Mouse (Mus musculus): ENCODE data around the gene Tnfsf13. TPM values are rescaled to one million over a fixed set of nuclear protein-coding genes. Genes with fewer than 3 reads are reported as not detected.

The Tnfsf13 gene
- polyA plus RNA-seq, 1 experiment from 2014 or later = 0.45 TPM

DNA sequence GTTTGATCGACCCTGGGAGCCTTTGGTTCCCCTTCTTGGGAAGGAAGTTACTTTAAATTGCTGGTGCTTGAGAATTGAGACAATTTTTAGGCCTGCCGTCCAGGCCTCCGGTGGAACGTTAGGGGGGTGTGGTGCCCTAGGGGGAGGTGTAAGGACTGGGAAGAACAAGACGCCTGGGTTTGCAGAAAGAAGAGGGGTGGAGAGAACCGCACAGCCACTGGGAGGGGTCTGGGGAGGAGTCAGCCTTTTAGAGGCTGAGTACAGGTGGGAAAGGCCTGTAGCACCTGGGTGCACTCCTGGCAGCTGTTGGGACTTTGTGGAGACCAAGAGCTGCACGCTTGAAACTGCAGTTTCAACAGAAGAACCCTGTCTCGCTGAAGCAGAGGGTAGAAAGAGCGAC lies 30.8 kb downstream of the Tnfsf13 start:
- no peak overlapping the region; the same call in 1 of the 2 replicates for H3K9ac ChIP-seq (ENCODE audit: low read length)
- 0 out of 2 replicates have a peak overlapping the region, but pooled peaks have one; percentile 27 for H3K27ac ChIP-seq (ENCODE audit: low read length)
- 43% methylated on average over 9 of the region's 9 CpGs for WGBS
- peaks cover 57% of the 10 kb centered on the region for H3K36me3 ChIP-seq (ENCODE audit: control insufficient read depth, insufficient read depth)
- H3K4me3 ChIP-seq (ENCODE audit: low read length) = no peak overlapping the region
- no peaks in the 10 kb centered on the region for H3K27me3 ChIP-seq (ENCODE audit: control insufficient read depth, insufficient read depth, low read length)
- H3K4me2 ChIP-seq (ENCODE audit: low read depth, low read length) = no peak overlapping the region
- no peak for ATAC-seq (replicated peaks; ENCODE audit: extremely low read depth, insufficient read depth, low FRiP score)
- peaks cover 6% of the 10 kb centered on the region; the same call in 1 of the 2 replicates for H3K4me1 ChIP-seq (ENCODE audit: control insufficient read depth, insufficient read depth, low read length)
- H3K9me3 ChIP-seq (replicated peaks; ENCODE audit: control insufficient read depth, low read length) = no peaks in the 10 kb centered on the region

GRCm38 (mm10) chr11:69653399-69653798 lies 32.2 kb downstream of the Tnfsf13 start:
- ATAC-seq (replicated peaks; ENCODE audit: extremely low read depth, insufficient read depth, low FRiP score) = no peak
- H3K27ac ChIP-seq (ENCODE audit: low read length) = no peak overlapping the region
- WGBS = 48% methylated on average over 5 of the region's 5 CpGs
- H3K4me1 ChIP-seq (ENCODE audit: control insufficient read depth, insufficient read depth, low read length) = peaks cover 6% of the 10 kb centered on the region; the same call in 1 of the 2 replicates
- no peak overlapping the region for H3K4me3 ChIP-seq (ENCODE audit: low read length)
- no peaks in the 10 kb centered on the region for H3K27me3 ChIP-seq (ENCODE audit: control insufficient read depth, insufficient read depth, low read length)
- H3K9ac ChIP-seq (ENCODE audit: low read length) = no peak overlapping the region
- no peaks in the 10 kb centered on the region for H3K9me3 ChIP-seq (replicated peaks; ENCODE audit: control insufficient read depth, low read length)
- no peak overlapping the region for H3K4me2 ChIP-seq (ENCODE audit: low read depth, low read length)
- H3K36me3 ChIP-seq (ENCODE audit: control insufficient read depth, insufficient read depth) = peaks cover 61% of the 10 kb centered on the region

GRCm38 (mm10) chr11:69645860-69646259 lies 39.7 kb downstream of the Tnfsf13 start:
- Histone ChIP-seq H3K27me3 (ENCODE audit: control insufficient read depth, insufficient read depth, low read length) (no peaks in the 10 kb centered on the region), H3K9ac (ENCODE audit: low read length) (no peak overlapping the region), H3K36me3 (ENCODE audit: control insufficient read depth, insufficient read depth) (peaks cover 73% of the 10 kb centered on the region), H3K4me2 (ENCODE audit: low read depth, low read length) (no peak overlapping the region), H3K4me3 (ENCODE audit: low read length) (no peak overlapping the region), H3K9me3 (replicated peaks; ENCODE audit: control insufficient read depth, low read length) (no peaks in the 10 kb centered on the region), H3K27ac (ENCODE audit: low read length) (no peak overlapping the region), H3K4me1 (ENCODE audit: control insufficient read depth, insufficient read depth, low read length) (no peaks in the 10 kb centered on the region)
- 83% methylated on average over 5 of the region's 5 CpGs for WGBS
- no peak for ATAC-seq (replicated peaks; ENCODE audit: extremely low read depth, insufficient read depth, low FRiP score)

- Histone ChIP-seq H3K9me3 (replicated peaks; ENCODE audit: control insufficient read depth, low read length) (no peaks in the 10 kb centered on the region), H3K36me3 (ENCODE audit: control insufficient read depth, insufficient read depth) (peaks cover 7% of the 10 kb centered on the region), H3K4me3 (ENCODE audit: low read length) (no peak overlapping the region), H3K4me1 (ENCODE audit: control insufficient read depth, insufficient read depth, low read length) (peaks cover 22% of the 10 kb centered on the region), H3K4me2 (ENCODE audit: low read depth, low read length) (no peak overlapping the region), H3K27ac (ENCODE audit: low read length) (no peak overlapping the region), H3K27me3 (ENCODE audit: control insufficient read depth, insufficient read depth, low read length) (no peaks in the 10 kb centered on the region), H3K9ac (ENCODE audit: low read length) (no peak overlapping the region)
- WGBS = 75% methylated on average over 3 of the region's 3 CpGs
- no peak for ATAC-seq (replicated peaks; ENCODE audit: extremely low read depth, insufficient read depth, low FRiP score)
These were observed 50.1 kb downstream of the Tnfsf13 start for GRCm38 (mm10) chr11:69635471-69635870.

DNA sequence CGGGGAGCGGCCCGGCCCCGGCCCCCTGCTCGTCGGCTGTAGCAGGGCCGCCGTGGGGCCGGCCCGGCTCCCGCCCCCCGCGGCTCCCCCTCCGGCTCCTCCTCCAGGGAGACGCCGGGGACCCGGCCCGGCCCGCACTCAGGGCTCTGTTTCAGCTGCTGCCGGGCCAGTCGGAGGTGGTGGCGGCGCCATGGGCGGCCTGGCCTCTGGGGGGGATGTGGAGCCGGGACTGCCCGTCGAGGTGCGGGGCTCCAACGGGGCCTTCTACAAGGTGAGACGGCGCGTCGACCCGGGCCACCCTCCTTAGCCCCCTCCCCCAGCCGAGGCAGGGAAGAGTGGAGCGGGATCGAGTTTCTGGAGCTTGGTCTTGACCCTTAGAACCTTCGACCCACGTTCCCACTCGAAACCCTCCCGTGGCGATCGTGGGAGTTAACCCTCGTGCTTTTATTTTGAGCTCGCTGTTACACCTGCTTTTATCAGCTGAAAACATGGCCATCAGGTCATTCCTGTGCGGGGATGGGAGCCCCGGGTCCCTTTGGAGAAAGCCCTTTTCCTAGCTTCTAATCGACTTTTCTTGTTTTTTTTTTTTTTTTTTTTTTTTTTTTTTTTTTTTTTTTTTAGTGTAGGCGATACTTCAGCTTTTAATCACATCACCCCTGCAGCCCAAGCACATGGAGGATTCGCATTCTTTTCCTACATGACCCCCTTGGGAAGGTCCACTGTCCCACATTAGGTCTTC lies 52.3 kb downstream of the Tnfsf13 start:
- Histone ChIP-seq H3K9me3 (replicated peaks; ENCODE audit: control insufficient read depth, low read length) (no peaks in the 10 kb centered on the region), H3K9ac (ENCODE audit: low read length) (peak overlapping the region; percentile 97), H3K4me2 (ENCODE audit: low read depth, low read length) (peak overlapping the region; percentile 85), H3K4me1 (ENCODE audit: control insufficient read depth, insufficient read depth, low read length) (peaks cover 22% of the 10 kb centered on the region), H3K27ac (ENCODE audit: low read length) (peak overlapping the region; percentile 96), H3K36me3 (ENCODE audit: control insufficient read depth, insufficient read depth) (peaks cover 3% of the 10 kb centered on the region; the same call in 1 of the 2 replicates), H3K27me3 (ENCODE audit: control insufficient read depth, insufficient read depth, low read length) (no peaks in the 10 kb centered on the region), H3K4me3 (ENCODE audit: low read length) (peak overlapping the region; percentile 95)
- WGBS = under 1% methylated on average over 31 of the region's 50 CpGs
- peak; percentile 53 for ATAC-seq (replicated peaks; ENCODE audit: extremely low read depth, insufficient read depth, low FRiP score)

MicroRNAs within 50 kb of the gene (microRNA counts, 519-probe panel; counts per million panel counts)
- microRNA mmu-miR-1934 (not detected), microRNA mmu-miR-467f (1,993 counts per million, percentile 22 among the panel's probes with 10 or more counts)

Small RNA genes lying within 50 kb of the gene (microRNA-seq; reads per million reads assigned to microRNA genes)
- gene Mir1934 = 4.7 reads per million, percentile 18 among the genes with 10 or more reads in this experiment
- gene Mir467f = not detected

Other genes starting within 250 kb of the Tnfsf13 start
- 0.17 and 0.62 TPM in 2 replicates for gene Dnah2, start 136.7 kb downstream of the Tnfsf13 start, polyA plus RNA-seq (2015; fragmentation: Nextera tagmentation; extraction: Ambion mirVana)
- gene Efnb3, start 125.6 kb downstream of the Tnfsf13 start, polyA plus RNA-seq (2015; fragmentation: Nextera tagmentation; extraction: Ambion mirVana) = 49.9 and 57.0 TPM in 2 replicates
- 15.1 and 16.5 TPM in 2 replicates for gene Wrap53, start 105.5 kb downstream of the Tnfsf13 start, polyA plus RNA-seq (2015; fragmentation: Nextera tagmentation; extraction: Ambion mirVana)
- gene Trp53, start 105.4 kb downstream of the Tnfsf13 start, polyA plus RNA-seq (2015; fragmentation: Nextera tagmentation; extraction: Ambion mirVana) = 79.1 and 87.0 TPM in 2 replicates
- 22.3 and 25.6 TPM in 2 replicates for gene Atp1b2, start 79.8 kb downstream of the Tnfsf13 start, polyA plus RNA-seq (2015; fragmentation: Nextera tagmentation; extraction: Ambion mirVana)
- gene Shbg, start 67.9 kb downstream of the Tnfsf13 start, polyA plus RNA-seq (2015; fragmentation: Nextera tagmentation; extraction: Ambion mirVana) = 0.20 TPM in 1 of 2 replicates, not detected in the other
- gene Sat2, start 63.8 kb downstream of the Tnfsf13 start, polyA plus RNA-seq (2015; fragmentation: Nextera tagmentation; extraction: Ambion mirVana) = 13.0 and 13.8 TPM in 2 replicates
- gene Fxr2, start 52.8 kb downstream of the Tnfsf13 start, polyA plus RNA-seq (2015; fragmentation: Nextera tagmentation; extraction: Ambion mirVana) = 22.1 and 25.4 TPM in 2 replicates
- gene Sox15, start 30.5 kb downstream of the Tnfsf13 start, polyA plus RNA-seq (2015; fragmentation: Nextera tagmentation; extraction: Ambion mirVana) = not detected in 2 replicates
- gene Mpdu1, start 23.1 kb downstream of the Tnfsf13 start, polyA plus RNA-seq (2015; fragmentation: Nextera tagmentation; extraction: Ambion mirVana) = 40.1 and 44.0 TPM in 2 replicates
- 10.0 and 12.3 TPM in 2 replicates for gene Cd68, start 19.6 kb downstream of the Tnfsf13 start, polyA plus RNA-seq (2015; fragmentation: Nextera tagmentation; extraction: Ambion mirVana)
- 337 and 346 TPM in 2 replicates for gene Eif4a1, start 13.4 kb downstream of the Tnfsf13 start, polyA plus RNA-seq (2015; fragmentation: Nextera tagmentation; extraction: Ambion mirVana)
- 55.8 and 58.0 TPM in 2 replicates for gene Senp3, start 3.7 kb downstream of the Tnfsf13 start, polyA plus RNA-seq (2015; fragmentation: Nextera tagmentation; extraction: Ambion mirVana)
- gene Tnfsf12, start 10.1 kb upstream of the Tnfsf13 start, polyA plus RNA-seq (2015; fragmentation: Nextera tagmentation; extraction: Ambion mirVana) = 5.9 and 7.8 TPM in 2 replicates
- gene Tnfsfm13, start 10.3 kb upstream of the Tnfsf13 start, polyA plus RNA-seq (2015; fragmentation: Nextera tagmentation; extraction: Ambion mirVana) = 3.1 and 3.5 TPM in 2 replicates
- gene Polr2a, start 72.9 kb upstream of the Tnfsf13 start, polyA plus RNA-seq (2015; fragmentation: Nextera tagmentation; extraction: Ambion mirVana) = 13.8 and 16.9 TPM in 2 replicates
- 0.16 and 0.18 TPM in 2 replicates for gene Slc35g3, start 76.2 kb upstream of the Tnfsf13 start, polyA plus RNA-seq (2015; fragmentation: Nextera tagmentation; extraction: Ambion mirVana)
- gene Zbtb4, start 80.1 kb upstream of the Tnfsf13 start, polyA plus RNA-seq (2015; fragmentation: Nextera tagmentation; extraction: Ambion mirVana) = 3.6 TPM in 2 replicates
- gene Chrnb1, start 110.2 kb upstream of the Tnfsf13 start, polyA plus RNA-seq (2015; fragmentation: Nextera tagmentation; extraction: Ambion mirVana) = 5.8 and 6.0 TPM in 2 replicates
- 2.2 and 3.0 TPM in 2 replicates for gene Fgf11, start 116.1 kb upstream of the Tnfsf13 start, polyA plus RNA-seq (2015; fragmentation: Nextera tagmentation; extraction: Ambion mirVana)
- gene Tmem102, start 119.8 kb upstream of the Tnfsf13 start, polyA plus RNA-seq (2015; fragmentation: Nextera tagmentation; extraction: Ambion mirVana) = 3.1 TPM in 2 replicates
- not detected in 2 replicates for gene Gm39566, start 129.5 kb upstream of the Tnfsf13 start, polyA plus RNA-seq (2015; fragmentation: Nextera tagmentation; extraction: Ambion mirVana)
- gene Spem2, start 132.7 kb upstream of the Tnfsf13 start, polyA plus RNA-seq (2015; fragmentation: Nextera tagmentation; extraction: Ambion mirVana) = not detected in 2 replicates
- not detected in 2 replicates for gene Spem1, start 136.4 kb upstream of the Tnfsf13 start, polyA plus RNA-seq (2015; fragmentation: Nextera tagmentation; extraction: Ambion mirVana)
- gene Nlgn2, start 152.0 kb upstream of the Tnfsf13 start, polyA plus RNA-seq (2015; fragmentation: Nextera tagmentation; extraction: Ambion mirVana) = 1.6 and 2.0 TPM in 2 replicates
- gene Tmem256, start 152.7 kb upstream of the Tnfsf13 start, polyA plus RNA-seq (2015; fragmentation: Nextera tagmentation; extraction: Ambion mirVana) = 258 and 323 TPM in 2 replicates
- 72.1 and 74.9 TPM in 2 replicates for gene Plscr3, start 160.6 kb upstream of the Tnfsf13 start, polyA plus RNA-seq (2015; fragmentation: Nextera tagmentation; extraction: Ambion mirVana)
- gene Tnk1, start 172.9 kb upstream of the Tnfsf13 start, polyA plus RNA-seq (2015; fragmentation: Nextera tagmentation; extraction: Ambion mirVana) = 0.26 and 0.90 TPM in 2 replicates
- not detected in 2 replicates for gene Tmem95, start 192.2 kb upstream of the Tnfsf13 start, polyA plus RNA-seq (2015; fragmentation: Nextera tagmentation; extraction: Ambion mirVana)
- gene Kctd11, start 195.6 kb upstream of the Tnfsf13 start, polyA plus RNA-seq (2015; fragmentation: Nextera tagmentation; extraction: Ambion mirVana) = 3.9 and 4.3 TPM in 2 replicates
- 10.8 and 19.9 TPM in 2 replicates for gene Acap1, start 209.8 kb upstream of the Tnfsf13 start, polyA plus RNA-seq (2015; fragmentation: Nextera tagmentation; extraction: Ambion mirVana)
- 4.1 and 4.4 TPM in 2 replicates for gene 2810408A11Rik, start 215.2 kb upstream of the Tnfsf13 start, polyA plus RNA-seq (2015; fragmentation: Nextera tagmentation; extraction: Ambion mirVana)
- gene Neurl4, start 215.3 kb upstream of the Tnfsf13 start, polyA plus RNA-seq (2015; fragmentation: Nextera tagmentation; extraction: Ambion mirVana) = 7.4 and 8.7 TPM in 2 replicates
- 50.1 and 51.2 TPM in 2 replicates for gene Gps2, start 228.1 kb upstream of the Tnfsf13 start, polyA plus RNA-seq (2015; fragmentation: Nextera tagmentation; extraction: Ambion mirVana)
- gene Eif5a, start 236.2 kb upstream of the Tnfsf13 start, polyA plus RNA-seq (2015; fragmentation: Nextera tagmentation; extraction: Ambion mirVana) = 1,137 and 1,317 TPM in 2 replicates

Measured in heart, embryonic 16.5 days (tissue).